Mouse (Mus musculus): ENCODE measurements around the gene Mars.

DNA sequence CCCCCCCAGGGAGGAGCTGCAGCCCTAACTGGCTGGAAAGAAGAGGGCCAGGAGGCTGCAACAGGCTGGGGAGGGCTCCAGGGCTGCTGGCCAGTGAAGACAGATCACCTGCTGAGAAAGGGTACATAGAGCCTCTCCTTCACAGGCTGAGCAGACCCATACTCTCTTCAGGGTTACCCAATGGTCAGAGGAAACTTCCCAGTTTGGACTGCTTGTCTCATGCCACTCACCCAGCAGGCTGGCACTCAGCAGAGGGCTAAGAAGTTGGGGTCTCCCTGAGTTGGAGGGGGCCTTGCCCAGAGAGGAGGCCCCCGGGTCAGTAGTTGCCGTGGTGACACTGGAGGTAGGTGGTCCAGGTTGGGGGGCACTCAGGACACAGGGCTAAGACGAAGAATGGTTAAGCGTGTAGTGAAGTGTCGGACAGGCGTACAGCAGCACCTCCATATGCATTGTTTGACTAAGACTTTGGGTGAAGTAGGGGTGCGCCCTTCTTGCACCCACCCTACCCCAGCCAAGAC is 27.4 kb downstream of the Mars start:
- no peak for TF ChIP-seq GATA1 (IDR thresholded peaks at IDR 0.05; ENCODE audit: borderline replicate concordance, low read length)
- TF ChIP-seq FLI1 (IDR thresholded peaks at IDR 0.05; ENCODE audit: low read length): no peak

Data from megakaryocyte, embryonic 14.5 days (primary cell).